Mouse (Mus musculus) myocyte (in vitro differentiated cells): ENCODE results near the gene Zmym5.

ENCODE experiments used
- E2F4 ChIP-seq: IDR thresholded peaks from one replicate; pipeline ENCODE4 v1.6.1; 2011; ENCODE audit warnings: mild to moderate bottlenecking, control low read depth, moderate library complexity; ENCODE audit not compliant: insufficient read depth
- MAX ChIP-seq: IDR thresholded peaks from one replicate; pipeline ENCODE4 v1.6.1; 2011; ENCODE audit warnings: low read depth, mild to moderate bottlenecking, control low read depth
- MYOD1 ChIP-seq, 3 experiments: IDR thresholded peaks; one replicate each; pipeline ENCODE4 v1.6.1; 2011; ENCODE audit warnings: control low read depth in 2 of 3, low read depth in 2 of 3, mild to moderate bottlenecking in 2 of 3, moderate library complexity in 1 of 3; ENCODE audit not compliant: insufficient read length in 2 of 3, control insufficient read depth in 1 of 3
- MYOG ChIP-seq, 3 experiments: IDR thresholded peaks; one replicate each; pipeline ENCODE4 v1.6.1; 2011; ENCODE audit warnings: control low read depth in 2 of 3, low read depth in 2 of 3, mild to moderate bottlenecking in 2 of 3; ENCODE audit not compliant: insufficient read length in 2 of 3, control insufficient read depth in 1 of 3, insufficient read depth in 1 of 3
- POLR2A ChIP-seq: IDR thresholded peaks from one replicate; pipeline ENCODE4 v1.6.1; 2011; ENCODE audit warnings: low read depth, mild to moderate bottlenecking, control low read depth, moderate library complexity; ENCODE audit not compliant: insufficient read length
- POLR2AphosphoS2 ChIP-seq: IDR thresholded peaks from one replicate; pipeline ENCODE4 v1.6.1; 2011; ENCODE audit warnings: low read depth, control low read depth; ENCODE audit not compliant: insufficient read length
- TCF12 ChIP-seq: IDR thresholded peaks from one replicate; pipeline ENCODE4 v1.6.1; 2011; ENCODE audit warnings: mild to moderate bottlenecking, control low read depth; ENCODE audit not compliant: poor library complexity, insufficient read depth, severe bottlenecking
- USF1 ChIP-seq: IDR thresholded peaks from one replicate; pipeline ENCODE4 v1.6.1; 2011; ENCODE audit warnings: low read depth, mild to moderate bottlenecking, control low read depth, moderate library complexity

- TF ChIP-seq MYOG (IDR thresholded peaks at IDR 0.05; ENCODE audit: control insufficient read depth in 1 of 3, insufficient read depth in 1 of 3, insufficient read length in 2 of 3, low read depth in 2 of 3) (peak in 2 of 3 experiments; percentile 31 to 66), MYOD1 (IDR thresholded peaks at IDR 0.05; ENCODE audit: control insufficient read depth in 1 of 3, insufficient read length in 2 of 3, low read depth in 2 of 3) (peak in 2 of 3 experiments; percentile 29 to 30), POLR2A (no peak), POLR2AphosphoS2 (no peak), MAX (no peak), TCF12 (no peak), USF1 (no peak), E2F4 (no peak)
Observed at GRCm38 (mm10) chr14:56849681-56850080, 38.2 kb upstream of the Zmym5 start.
